Mouse (Mus musculus): ENCODE measurements around the gene Edar. TPM values are rescaled to one million over a fixed set of nuclear protein-coding genes. Genes with fewer than 3 reads are reported as not detected.

The Edar gene
- total RNA-seq, 2 experiments from 2014 or later: 0.20 to 0.30 TPM

- peak; percentile 50 to 58 for DNase-seq
Measured at GRCm38 (mm10) chr10:58601431-58601901, 74.0 kb downstream of the Edar start.

- DNase-seq: no peak
Measured at GRCm38 (mm10) chr10:58600983-58601382, 74.5 kb downstream of the Edar start.

- DNase-seq: no peak
Measured at GRCm38 (mm10) chr10:58600151-58600550, 75.3 kb downstream of the Edar start.

- no peak for DNase-seq
Measured at GRCm38 (mm10) chr10:58595821-58596220, 79.6 kb downstream of the Edar start.

- DNase-seq: no peak
Measured at GRCm38 (mm10) chr10:58595197-58595596, 80.3 kb downstream of the Edar start.

- DNase-seq: no peak
Measured at GRCm38 (mm10) chr10:58594486-58594885, 81.0 kb downstream of the Edar start.

GRCm38 (mm10) chr10:58585427-58586223, 89.8 kb downstream of the Edar start:
- no peak for DNase-seq

- no peak for DNase-seq
Measured at GRCm38 (mm10) chr10:58560521-58560920, 114.9 kb downstream of the Edar start.

- DNase-seq: peak in 1 of 2 experiments; percentile 20
Measured at GRCm38 (mm10) chr10:58559901-58560300, 115.6 kb downstream of the Edar start.

- DNase-seq: peak; percentile 30 to 35
Measured at GRCm38 (mm10) chr10:58559098-58559497, 116.4 kb downstream of the Edar start.

- no peak for DNase-seq
Measured at GRCm38 (mm10) chr10:58554693-58555387, 120.6 kb downstream of the Edar start.

Other genes starting within 250 kb of the Edar start
- 10 to 100 TPM; 79.7 to 81.9 TPM for gene Ranbp2, start 228.7 kb downstream of the Edar start, total RNA-seq (2021)
- 1 to 10 TPM; 4.3 to 4.4 TPM for gene Ccdc138, start 177.7 kb downstream of the Edar start, total RNA-seq (2021)
- gene Gm17542, start 42.6 kb upstream of the Edar start, total RNA-seq (2021): not detected
- gene Sh3rf3, start 137.7 kb upstream of the Edar start, total RNA-seq (2021): 10 to 100 TPM; 38.6 to 41.5 TPM

All from layer of hippocampus, postnatal 36 days (tissue).